Mouse (Mus musculus) lung, postnatal 0 days (tissue): ENCODE data around the gene Ccdc117.

Experiments
- CTCF ChIP-seq: IDR thresholded peaks from 2 replicates; pipeline ENCODE4 v1.5.1; 2016; ENCODE audit warnings: antibody characterized with exemption, mild to moderate bottlenecking
- EP300 ChIP-seq: IDR thresholded peaks from 2 replicates; pipeline ENCODE4 v1.6.1; 2016; ENCODE audit warnings: antibody characterized with exemption, mild to moderate bottlenecking, control low read depth

DNA sequence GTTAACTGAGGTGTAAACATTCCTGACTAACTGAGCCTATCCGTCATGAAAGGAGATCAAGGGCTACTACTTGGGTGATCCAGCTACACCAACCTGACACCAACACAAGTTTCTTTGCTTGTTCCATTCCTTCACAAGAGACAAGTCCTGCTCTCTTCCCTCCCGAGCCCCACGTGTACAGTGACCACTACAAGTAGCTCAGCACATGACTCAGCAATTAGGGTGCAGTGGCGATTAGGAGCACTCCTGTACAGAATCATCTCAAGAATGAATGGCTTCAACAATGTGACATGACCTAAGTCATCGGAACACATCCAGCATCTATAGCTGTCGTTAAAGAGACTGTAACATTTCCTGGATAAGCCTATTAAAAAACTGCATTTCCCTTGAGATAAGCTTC is 11.3 kb downstream of the Ccdc117 start:
- TF ChIP-seq CTCF (no peak), EP300 (no peak)
